Mouse (Mus musculus) heart, postnatal 0 days (tissue): ENCODE results near the gene Pgap1.

ENCODE experiments used
- CTCF ChIP-seq: IDR thresholded peaks from 2 replicates; pipeline ENCODE4 v1.5.1; 2016; ENCODE audit warnings: antibody characterized with exemption, control low read depth, low read depth
- EP300 ChIP-seq: IDR thresholded peaks from 2 replicates; pipeline ENCODE4 v1.6.1; 2016; ENCODE audit warnings: antibody characterized with exemption, low read depth

- TF ChIP-seq CTCF (no peak), EP300 (no peak)
These were observed 108.7 kb downstream of the Pgap1 start for GRCm38 (mm10) chr1:54448833-54449232.
